Mouse (Mus musculus) ES-E14 (cell line): ENCODE data around the gene Usp4.

Experiments used
- CHD2 ChIP-seq: IDR thresholded peaks from 2 replicates; pipeline ENCODE4 v1.6.1; 2014; ENCODE audit warnings: mild to moderate bottlenecking, low read depth, low read length, inconsistent platforms
- HCFC1 ChIP-seq: IDR thresholded peaks from 2 replicates; pipeline ENCODE4 v1.6.1; 2012; ENCODE audit warnings: low read length, inconsistent platforms, borderline replicate concordance; ENCODE audit not compliant: insufficient read depth
- MAFK ChIP-seq: IDR thresholded peaks from 2 replicates; pipeline ENCODE4 v1.6.1; 2014; ENCODE audit warnings: mild to moderate bottlenecking, low read depth, low read length, inconsistent platforms; ENCODE audit not compliant: insufficient read depth
- ZC3H11A ChIP-seq: IDR thresholded peaks from 2 replicates; pipeline ENCODE4 v1.6.1; 2012; ENCODE audit warnings: low read depth, mild to moderate bottlenecking, inconsistent platforms, low read length, borderline replicate concordance
- ZNF384 ChIP-seq: IDR thresholded peaks from 2 replicates; pipeline ENCODE4 v1.6.1; 2012; ENCODE audit warnings: low read depth, low read length, inconsistent platforms

GRCm38 (mm10) chr9:108324784-108325183 lies 22.9 kb upstream of the Usp4 start:
- TF ChIP-seq HCFC1 (no peak), CHD2 (no peak), ZC3H11A (no peak), ZNF384 (no peak), MAFK (no peak)
